ENCODE assay signal across 9 mouse cellular contexts in genomic region chr5:140684343-140685148, GRCm38 (mm10). TPM values are rescaled to one million over a fixed set of nuclear protein-coding genes. Genes with fewer than 3 reads are reported as not detected.
A peak's percentile ranks its signal among the peaks of the same experiment; 100 is the strongest.
DNase-seq lines count a peak whose midpoint lies in the region; ATAC-seq and TF ChIP-seq lines count a peak whose summit lies in the region.
"Had no signal": no experiment of that assay in that cellular context is flagged by ENCODE, and none has a peak within 500 bp of the region (broad histone marks: within the 10 kb centered on the region; RNA-seq: fewer than 3 reads in every experiment).

No protein-coding gene starts in this region.

- no peaks in the 10 kb centered on the region for H3K9me3 ChIP-seq in embryonic facial prominence, embryonic 10.5 days
- no peaks in the 10 kb centered on the region for H3K9me3 ChIP-seq in intestine, postnatal 0 days (ENCODE audit: control insufficient read depth)
- H3K9me3 ChIP-seq in midbrain, embryonic 12.5 days: no peaks in the 10 kb centered on the region
- H3K9me3 ChIP-seq: neural tube, embryonic 12.5 days had no signal

- ATAC-seq in intestine, postnatal 0 days: no peak
- ATAC-seq in midbrain, embryonic 12.5 days (ENCODE audit: low FRiP score, low read depth): peak; percentile 34; the same call in 1 of the 2 replicates
- ATAC-seq in activated CD4-positive, CD25-positive, alpha-beta regulatory T cell, adult 4 months: no peak

- peak; percentile 38 to 62 for DNase-seq in cerebellum, adult 18-20 months
- no peak for DNase-seq in cerebellum, adult 11-12 months
- DNase-seq in ovary, postnatal 36 days (ENCODE audit: low spot score): peak; percentile 34
- DNase-seq in ovary, adult 18-20 months (ENCODE audit: low spot score): no peak
- peak; percentile 53 for DNase-seq in embryonic facial prominence, embryonic 10.5 days (ENCODE audit: low spot score)

- H3K4me1 ChIP-seq in embryonic facial prominence, embryonic 10.5 days: 0 out of 2 replicates have a peak, but pooled peaks cover 7% of the 10 kb centered on the region
- H3K4me1 ChIP-seq in intestine, postnatal 0 days (replicated peaks; ENCODE audit: control insufficient read depth, insufficient read depth, low read length): no peaks in the 10 kb centered on the region
- no peaks in the 10 kb centered on the region for H3K4me1 ChIP-seq in midbrain, embryonic 12.5 days
- H3K4me1 ChIP-seq: neural tube, embryonic 12.5 days had no signal

- no peaks in the 10 kb centered on the region for H3K27me3 ChIP-seq in embryonic facial prominence, embryonic 10.5 days (replicated peaks; ENCODE audit: low read depth, poor library complexity, severe bottlenecking)
- H3K27me3 ChIP-seq in intestine, postnatal 0 days (replicated peaks; ENCODE audit: control insufficient read depth, insufficient read depth, low read length): no peaks in the 10 kb centered on the region
- no peaks in the 10 kb centered on the region for H3K27me3 ChIP-seq in midbrain, embryonic 12.5 days
- H3K27me3 ChIP-seq: neural tube, embryonic 12.5 days had no signal

- no peak overlapping the region for H3K9ac ChIP-seq in intestine, postnatal 0 days (ENCODE audit: low read depth, low read length)
- no peak overlapping the region for H3K9ac ChIP-seq in midbrain, embryonic 12.5 days (replicated peaks)
- H3K9ac ChIP-seq: neural tube, embryonic 12.5 days had no signal

- WGBS in embryonic facial prominence, embryonic 10.5 days: 63% methylated on average over 16 of the region's 16 CpGs
- WGBS in intestine, postnatal 0 days: 62% methylated on average over 16 of the region's 16 CpGs
- 61% methylated on average over 16 of the region's 16 CpGs for WGBS in midbrain, embryonic 12.5 days

- peak; percentile 85 for TF ChIP-seq CTCF in intestine, postnatal 0 days (IDR thresholded peaks at IDR 0.05; ENCODE audit: low read depth)

- no peak overlapping the region for H3K4me3 ChIP-seq in embryonic facial prominence, embryonic 10.5 days
- H3K4me3 ChIP-seq in intestine, postnatal 0 days (ENCODE audit: low read depth, low read length): no peak overlapping the region
- H3K4me3 ChIP-seq in midbrain, embryonic 12.5 days: no peak overlapping the region
- H3K4me3 ChIP-seq: neural tube, embryonic 12.5 days had no signal

- peaks cover 70% of the 10 kb centered on the region for H3K36me3 ChIP-seq in embryonic facial prominence, embryonic 10.5 days (replicated peaks)
- H3K36me3 ChIP-seq in intestine, postnatal 0 days (ENCODE audit: control insufficient read depth, insufficient read depth): peaks cover 32% of the 10 kb centered on the region
- peaks cover 36% of the 10 kb centered on the region for H3K36me3 ChIP-seq in midbrain, embryonic 12.5 days

- no peak overlapping the region for H3K27ac ChIP-seq in embryonic facial prominence, embryonic 10.5 days (replicated peaks)
- H3K27ac ChIP-seq in intestine, postnatal 0 days (ENCODE audit: low read depth, low read length): no peak overlapping the region
- no peak overlapping the region for H3K27ac ChIP-seq in midbrain, embryonic 12.5 days (replicated peaks)
- H3K27ac ChIP-seq: neural tube, embryonic 12.5 days had no signal

- H3K4me2 ChIP-seq in intestine, postnatal 0 days (replicated peaks; ENCODE audit: low read depth): no peak overlapping the region
- no peak overlapping the region for H3K4me2 ChIP-seq in midbrain, embryonic 12.5 days (replicated peaks)
- H3K4me2 ChIP-seq: neural tube, embryonic 12.5 days had no signal

RNA-seq across cellular contexts. Expression of gene Iqce, which starts 17.6 kb away (rescaled TPM):
- polyA plus RNA-seq in embryonic facial prominence, embryonic 10.5 days (2016; fragmentation: Nextera tagmentation; extraction: Ambion mirVana): 27.4 and 28.2 TPM in 2 replicates
- 5.7 and 7.0 TPM in 2 replicates for polyA plus RNA-seq in intestine, postnatal 0 days (2015; fragmentation: Nextera tagmentation; extraction: Ambion mirVana)
- polyA plus RNA-seq in midbrain, embryonic 12.5 days (2016; fragmentation: Nextera tagmentation; extraction: Ambion mirVana): 26.9 and 29.3 TPM in 2 replicates
- 10 to 100 TPM; 16.8 to 21.2 TPM for polyA plus RNA-seq in activated CD4-positive, CD25-positive, alpha-beta regulatory T cell, adult 4 months (2017; shearing (Covaris generic))

RNA-seq across cellular contexts. Expression of gene Brat1, which starts 20.3 kb away (rescaled TPM):
- polyA plus RNA-seq in embryonic facial prominence, embryonic 10.5 days (2016; fragmentation: Nextera tagmentation; extraction: Ambion mirVana): 22.8 and 24.9 TPM in 2 replicates
- 7.5 and 8.0 TPM in 2 replicates for polyA plus RNA-seq in intestine, postnatal 0 days (2015; fragmentation: Nextera tagmentation; extraction: Ambion mirVana)
- polyA plus RNA-seq in midbrain, embryonic 12.5 days (2016; fragmentation: Nextera tagmentation; extraction: Ambion mirVana): 22.2 TPM in 2 replicates
- 10 to 100 TPM; 10.3 to 15.2 TPM for polyA plus RNA-seq in activated CD4-positive, CD25-positive, alpha-beta regulatory T cell, adult 4 months (2017; shearing (Covaris generic))

RNA-seq across cellular contexts. Expression of gene Ttyh3, which starts 35.7 kb away (rescaled TPM):
- polyA plus RNA-seq in embryonic facial prominence, embryonic 10.5 days (2016; fragmentation: Nextera tagmentation; extraction: Ambion mirVana): 33.4 and 35.5 TPM in 2 replicates
- polyA plus RNA-seq in intestine, postnatal 0 days (2015; fragmentation: Nextera tagmentation; extraction: Ambion mirVana): 21.4 and 23.6 TPM in 2 replicates
- 68.8 and 71.0 TPM in 2 replicates for polyA plus RNA-seq in midbrain, embryonic 12.5 days (2016; fragmentation: Nextera tagmentation; extraction: Ambion mirVana)
- polyA plus RNA-seq in activated CD4-positive, CD25-positive, alpha-beta regulatory T cell, adult 4 months (2017; shearing (Covaris generic)): 1 to 10 TPM; 5.2 to 5.6 TPM

RNA-seq across cellular contexts. Expression of gene Amz1, which starts 39.4 kb away (rescaled TPM):
- 0.79 and 0.82 TPM in 2 replicates for polyA plus RNA-seq in embryonic facial prominence, embryonic 10.5 days (2016; fragmentation: Nextera tagmentation; extraction: Ambion mirVana)
- 1.2 and 1.3 TPM in 2 replicates for polyA plus RNA-seq in intestine, postnatal 0 days (2015; fragmentation: Nextera tagmentation; extraction: Ambion mirVana)
- 1.1 and 1.3 TPM in 2 replicates for polyA plus RNA-seq in midbrain, embryonic 12.5 days (2016; fragmentation: Nextera tagmentation; extraction: Ambion mirVana)
- polyA plus RNA-seq in activated CD4-positive, CD25-positive, alpha-beta regulatory T cell, adult 4 months (2017; shearing (Covaris generic)): under 1 TPM in 1 of 2 experiments, not detected in 1; 0.17 TPM

Comparison
In these comparisons a context has a peak if more than half of its experiments do, and no peak if none do; other contexts are left out.
1. DNase-seq: peak in cerebellum, adult 18-20 months (2 of 2), ovary, postnatal 36 days (single experiment) and embryonic facial prominence, embryonic 10.5 days (single experiment); none in cerebellum, adult 11-12 months (single experiment) and ovary, adult 18-20 months (single experiment).